In the genomic region with DNA sequence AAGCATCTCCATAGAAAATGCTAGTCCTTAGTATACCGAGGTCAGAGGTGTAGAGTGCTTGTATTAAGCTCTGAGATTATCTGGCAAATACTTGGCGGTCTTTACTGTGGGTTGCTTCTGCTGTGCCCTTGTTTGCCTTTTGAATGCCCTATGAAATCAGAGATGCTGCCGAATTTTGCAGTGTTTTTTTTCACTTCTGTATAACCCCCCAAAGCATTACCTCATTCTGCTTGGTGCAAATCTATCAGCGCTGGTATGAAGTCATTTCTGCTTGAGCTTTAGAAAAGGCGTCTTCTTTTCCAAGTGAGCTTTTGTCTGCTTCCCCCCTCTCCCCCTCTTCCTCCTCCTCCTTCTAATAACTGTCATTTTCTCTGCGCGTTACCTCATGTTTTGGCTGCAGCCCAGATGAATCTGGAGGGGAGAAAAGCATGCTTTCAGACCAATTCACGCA, we compare ENCODE assay signal across 10 mouse cellular contexts.
DNase-seq lines count a peak whose midpoint lies in the region; ATAC-seq and TF ChIP-seq lines count a peak whose summit lies in the region.
"Had no signal": no experiment of that assay in that cellular context is flagged by ENCODE, and none has a peak within 500 bp of the region (broad histone marks: within the 10 kb centered on the region; RNA-seq: fewer than 3 reads in every experiment).

No protein-coding gene starts in this region.

- DNase-seq in left cerebral cortex, postnatal 4 days, result peak; percentile 41
- DNase-seq in left cerebral cortex, postnatal 14 days (ENCODE audit: low spot score in 2 of 2), result no peak
- no peak for DNase-seq in hindbrain, embryonic 10.5 days (ENCODE audit: low spot score)
- DNase-seq in midbrain, postnatal 0 days (ENCODE audit: low spot score), result peak; percentile 55
- no peak for DNase-seq in kidney, postnatal 25 days
- no peak for DNase-seq in urinary bladder, postnatal 4 days (ENCODE audit: low spot score in 2 of 2)
- DNase-seq: adrenal gland, postnatal 10 days; liver, postnatal 0 days; thymus, postnatal 25 days had no signal

- ATAC-seq in embryonic facial prominence, embryonic 13.5 days (ENCODE audit: insufficient number of reproducible peaks, insufficient read depth, low FRiP score, low TSS enrichment, low read depth), result 0 out of 2 replicates have a peak, but pooled peaks have one; percentile 10
- peak; percentile 51; the same call in 1 of the 2 replicates for ATAC-seq in midbrain, postnatal 0 days (ENCODE audit: low FRiP score)
- ATAC-seq: liver, postnatal 0 days had no signal

- H3K27me3 ChIP-seq in embryonic facial prominence, embryonic 13.5 days, result no peaks in the 10 kb centered on the region
- H3K27me3 ChIP-seq in hindbrain, embryonic 10.5 days (ENCODE audit: insufficient read depth, poor library complexity, severe bottlenecking), result no peaks in the 10 kb centered on the region
- no peaks in the 10 kb centered on the region for H3K27me3 ChIP-seq in midbrain, postnatal 0 days (ENCODE audit: insufficient read depth, low read length)

- H3K9ac ChIP-seq in embryonic facial prominence, embryonic 13.5 days, result no peak overlapping the region
- no peak overlapping the region; the same call in 1 of the 2 replicates for H3K9ac ChIP-seq in midbrain, postnatal 0 days (replicated peaks; ENCODE audit: low read length, poor library complexity, severe bottlenecking)
- H3K9ac ChIP-seq: liver, postnatal 0 days had no signal

- no peak overlapping the region for H3K27ac ChIP-seq in embryonic facial prominence, embryonic 13.5 days
- peak overlapping the region; percentile 60 for H3K27ac ChIP-seq in hindbrain, embryonic 10.5 days
- H3K27ac ChIP-seq in midbrain, postnatal 0 days (ENCODE audit: low read depth, low read length), result 0 out of 2 replicates have a peak overlapping the region, but pooled peaks have one; percentile 34

- H3K36me3 ChIP-seq in embryonic facial prominence, embryonic 13.5 days, result no peaks in the 10 kb centered on the region
- H3K36me3 ChIP-seq in hindbrain, embryonic 10.5 days, result no peaks in the 10 kb centered on the region
- H3K36me3 ChIP-seq in midbrain, postnatal 0 days (ENCODE audit: insufficient read depth, low read length), result no peaks in the 10 kb centered on the region

- no peak overlapping the region for H3K4me3 ChIP-seq in embryonic facial prominence, embryonic 13.5 days
- H3K4me3 ChIP-seq in hindbrain, embryonic 10.5 days, result no peak overlapping the region
- no peak overlapping the region for H3K4me3 ChIP-seq in midbrain, postnatal 0 days (ENCODE audit: low read depth, low read length)

- H3K9me3 ChIP-seq in embryonic facial prominence, embryonic 13.5 days, result no peaks in the 10 kb centered on the region
- H3K9me3 ChIP-seq in hindbrain, embryonic 10.5 days, result no peaks in the 10 kb centered on the region
- H3K9me3 ChIP-seq in midbrain, postnatal 0 days (ENCODE audit: low read length), result no peaks in the 10 kb centered on the region

- H3K4me2 ChIP-seq in embryonic facial prominence, embryonic 13.5 days, result peak overlapping the region; percentile 2; the same call in 1 of the 2 replicates
- H3K4me2 ChIP-seq in midbrain, postnatal 0 days (ENCODE audit: low read depth, low read length, poor library complexity, severe bottlenecking), result no peak overlapping the region

- WGBS in embryonic facial prominence, embryonic 13.5 days, result 28% methylated on average over 8 of the region's 8 CpGs
- 62% methylated on average over 8 of the region's 8 CpGs for WGBS in hindbrain, embryonic 10.5 days
- WGBS in midbrain, postnatal 0 days, result 19% methylated on average over 8 of the region's 8 CpGs

- intact Hi-C loops in left cerebral cortex, postnatal 4 days (cut with DNase I), result no loop called here
- intact Hi-C loops in left cerebral cortex, postnatal 14 days (cut with DNase I), result no loop called here

- peaks cover 15% of the 10 kb centered on the region for H3K4me1 ChIP-seq in embryonic facial prominence, embryonic 13.5 days
- peaks cover 15% of the 10 kb centered on the region for H3K4me1 ChIP-seq in hindbrain, embryonic 10.5 days (replicated peaks)
- peaks cover 4% of the 10 kb centered on the region; the same call in 1 of the 2 replicates for H3K4me1 ChIP-seq in midbrain, postnatal 0 days (ENCODE audit: insufficient read depth, low read length)

- TF ChIP-seq CTCF in midbrain, postnatal 0 days (IDR thresholded peaks at IDR 0.05), result no peak

Comparison
In these comparisons a context has a peak if more than half of its experiments do, and no peak if none do; other contexts are left out.
1. DNase-seq: peak in left cerebral cortex, postnatal 4 days (single experiment) and midbrain, postnatal 0 days (single experiment); none in left cerebral cortex, postnatal 14 days (0 of 2), hindbrain, embryonic 10.5 days (single experiment), kidney, postnatal 25 days (0 of 2) and urinary bladder, postnatal 4 days (0 of 2).